Mouse (Mus musculus): ENCODE measurements around the gene Mrps18a.

DNA sequence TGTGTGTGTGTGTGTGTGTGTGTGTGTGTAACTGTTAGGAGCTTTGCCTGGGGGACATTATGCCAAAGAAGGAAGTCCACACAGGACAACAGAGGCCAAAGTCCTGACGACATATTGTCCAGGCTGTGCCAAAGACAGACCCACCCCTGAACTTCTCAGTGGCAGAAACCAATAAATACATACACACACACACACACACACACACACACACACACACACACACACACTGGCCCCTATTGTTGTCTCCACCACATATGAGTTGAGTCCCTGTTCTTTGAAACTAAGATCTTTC is 34.6 kb upstream of the Mrps18a start:
- TF ChIP-seq POLR2A (IDR thresholded peaks at IDR 0.05; ENCODE audit: extremely low read depth, insufficient read depth, low read length): no peak
- TF ChIP-seq CTCF (IDR thresholded peaks at IDR 0.05; ENCODE audit: low read depth, low read length): no peak
